Mouse (Mus musculus): Measurements from ENCODE around the gene Pcsk5.

Gene Pcsk5

DNA sequence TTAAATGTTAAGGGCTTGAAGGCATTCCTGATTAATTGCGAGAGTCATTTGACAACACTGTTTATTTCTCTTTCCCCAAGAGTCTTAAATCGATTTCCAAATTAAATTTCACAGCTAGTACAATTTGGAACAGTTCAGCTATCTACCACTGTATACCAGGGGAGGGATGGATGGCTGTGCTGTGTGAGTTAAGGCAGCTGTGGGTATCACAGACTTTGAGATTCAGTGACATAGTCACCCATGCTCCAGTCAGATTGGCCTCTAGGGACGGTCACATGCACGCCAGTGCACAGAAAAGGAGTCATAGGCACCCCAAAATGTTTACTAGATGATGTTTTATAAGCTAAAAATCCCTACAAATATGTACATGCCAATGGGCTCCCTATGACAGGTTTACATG, 260.0 kb downstream of the Pcsk5 start:
- DNase-seq (ENCODE audit: low spot score in 2 of 2), result no peak

- no peak for DNase-seq (ENCODE audit: low spot score in 2 of 2)
These were observed 262.9 kb downstream of the Pcsk5 start for GRCm38 (mm10) chr19:17574564-17574963.

DNA sequence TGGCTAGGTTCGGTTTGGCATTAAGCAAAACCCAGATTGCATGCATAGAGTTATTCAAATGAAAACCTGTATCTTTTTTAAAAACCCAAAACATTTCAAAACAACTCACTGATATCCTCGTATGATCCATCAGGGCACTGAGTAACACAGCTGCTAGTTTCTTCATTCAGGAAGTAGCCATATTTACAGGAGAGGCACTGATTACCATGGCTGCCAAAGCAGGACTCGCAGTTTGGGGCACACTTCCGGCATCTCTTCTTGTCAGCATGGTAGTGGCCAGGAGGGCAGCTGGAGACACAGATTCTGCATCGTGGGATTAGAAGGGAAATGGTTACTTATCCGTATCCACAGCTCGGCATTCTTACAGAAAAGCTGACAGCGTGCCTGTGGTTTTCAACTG, 265.1 kb downstream of the Pcsk5 start:
- no peak for DNase-seq (ENCODE audit: low spot score in 2 of 2)

- DNase-seq (ENCODE audit: low spot score in 2 of 2), result no peak
These were observed 266.5 kb downstream of the Pcsk5 start for GRCm38 (mm10) chr19:17570936-17571335.

- DNase-seq (ENCODE audit: low spot score in 2 of 2), result no peak
These were observed 270.2 kb downstream of the Pcsk5 start for GRCm38 (mm10) chr19:17567264-17567663.

- DNase-seq (ENCODE audit: low spot score in 2 of 2), result no peak
These were observed 271.3 kb downstream of the Pcsk5 start for GRCm38 (mm10) chr19:17566097-17566496.

GRCm38 (mm10) chr19:17558764-17559163, 278.7 kb downstream of the Pcsk5 start:
- no peak for DNase-seq (ENCODE audit: low spot score in 2 of 2)

GRCm38 (mm10) chr19:17555159-17555558, 282.3 kb downstream of the Pcsk5 start:
- no peak for DNase-seq (ENCODE audit: low spot score in 2 of 2)

- DNase-seq (ENCODE audit: low spot score in 2 of 2), result no peak
These were observed 282.9 kb downstream of the Pcsk5 start for GRCm38 (mm10) chr19:17554571-17554970.

- no peak for DNase-seq (ENCODE audit: low spot score in 2 of 2)
These were observed 283.9 kb downstream of the Pcsk5 start for GRCm38 (mm10) chr19:17553396-17554100.

GRCm38 (mm10) chr19:17528746-17529532, 308.5 kb downstream of the Pcsk5 start:
- no peak for DNase-seq (ENCODE audit: low spot score in 2 of 2)

DNA sequence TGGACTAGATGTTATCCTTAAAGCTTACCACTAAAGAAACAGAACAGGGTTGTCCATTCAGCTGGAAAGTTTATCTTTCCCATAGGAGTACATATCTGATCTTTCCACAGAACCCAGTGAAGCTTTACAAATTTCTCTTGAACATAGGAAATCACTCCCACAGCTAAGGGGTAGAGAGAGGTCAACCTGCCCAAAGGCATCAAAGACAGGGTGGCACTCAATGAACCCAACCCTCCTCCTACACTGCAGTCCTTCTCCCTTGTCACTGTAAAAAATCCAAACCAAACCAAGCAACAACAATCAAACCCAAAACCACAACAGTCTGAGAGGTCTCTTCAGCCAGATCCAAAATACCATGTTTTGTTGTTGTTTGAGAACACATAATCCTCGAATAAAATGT, 311.9 kb downstream of the Pcsk5 start:
- DNase-seq (ENCODE audit: low spot score in 2 of 2), result no peak

- no peak for DNase-seq (ENCODE audit: low spot score in 2 of 2)
These were observed 323.0 kb downstream of the Pcsk5 start for GRCm38 (mm10) chr19:17514456-17514855.

- DNase-seq (ENCODE audit: low spot score in 2 of 2), result no peak
These were observed 326.1 kb downstream of the Pcsk5 start for GRCm38 (mm10) chr19:17511283-17511682.

GRCm38 (mm10) chr19:17504212-17504611, 333.2 kb downstream of the Pcsk5 start:
- DNase-seq (ENCODE audit: low spot score in 2 of 2), result no peak

GRCm38 (mm10) chr19:17498586-17499235, 338.7 kb downstream of the Pcsk5 start:
- no peak for DNase-seq (ENCODE audit: low spot score in 2 of 2)

DNA sequence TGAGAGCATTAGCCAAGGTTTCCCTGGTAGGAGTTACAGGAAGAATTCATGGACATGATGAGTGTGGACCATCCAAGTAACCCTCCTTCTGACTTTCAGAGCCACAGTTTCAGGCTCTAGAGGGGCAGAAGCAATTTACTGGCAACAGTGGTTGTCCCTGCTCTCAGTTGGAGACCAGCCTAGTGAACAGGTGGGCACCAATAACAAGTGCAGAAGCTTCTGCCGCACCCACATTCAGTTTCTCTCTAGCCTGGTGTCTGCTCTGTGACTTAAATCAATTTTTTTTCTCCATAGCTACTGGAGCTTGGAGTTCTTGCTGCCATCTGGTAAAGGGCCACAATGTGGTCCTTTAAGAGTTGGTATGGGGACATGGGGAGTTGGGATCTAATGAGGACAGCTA, 341.3 kb downstream of the Pcsk5 start:
- DNase-seq (ENCODE audit: low spot score in 2 of 2), result no peak

- no peak for DNase-seq (ENCODE audit: low spot score in 2 of 2)
These were observed 345.4 kb downstream of the Pcsk5 start for GRCm38 (mm10) chr19:17491822-17492544.

DNA sequence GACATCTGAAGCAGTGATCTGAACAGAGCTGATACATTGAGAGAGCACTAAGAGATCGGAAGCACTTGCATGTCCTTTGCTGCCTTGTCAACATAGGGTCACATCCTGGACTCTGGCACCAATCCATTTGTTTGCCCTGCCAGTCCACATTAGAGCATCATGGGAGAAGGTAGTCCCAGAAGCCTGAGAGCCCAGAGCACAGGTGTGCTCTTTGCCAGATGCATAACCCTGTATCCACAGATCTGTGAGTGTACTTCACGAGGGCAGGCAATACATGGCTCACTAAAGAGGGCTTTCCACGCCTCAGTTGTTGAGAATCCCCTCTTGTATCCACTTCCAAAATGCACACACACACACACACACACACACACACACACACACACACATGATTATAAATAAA, 346.1 kb downstream of the Pcsk5 start:
- no peak for DNase-seq (ENCODE audit: low spot score in 2 of 2)

GRCm38 (mm10) chr19:17489866-17490141, 347.6 kb downstream of the Pcsk5 start:
- DNase-seq (ENCODE audit: low spot score in 2 of 2), result no peak

DNA sequence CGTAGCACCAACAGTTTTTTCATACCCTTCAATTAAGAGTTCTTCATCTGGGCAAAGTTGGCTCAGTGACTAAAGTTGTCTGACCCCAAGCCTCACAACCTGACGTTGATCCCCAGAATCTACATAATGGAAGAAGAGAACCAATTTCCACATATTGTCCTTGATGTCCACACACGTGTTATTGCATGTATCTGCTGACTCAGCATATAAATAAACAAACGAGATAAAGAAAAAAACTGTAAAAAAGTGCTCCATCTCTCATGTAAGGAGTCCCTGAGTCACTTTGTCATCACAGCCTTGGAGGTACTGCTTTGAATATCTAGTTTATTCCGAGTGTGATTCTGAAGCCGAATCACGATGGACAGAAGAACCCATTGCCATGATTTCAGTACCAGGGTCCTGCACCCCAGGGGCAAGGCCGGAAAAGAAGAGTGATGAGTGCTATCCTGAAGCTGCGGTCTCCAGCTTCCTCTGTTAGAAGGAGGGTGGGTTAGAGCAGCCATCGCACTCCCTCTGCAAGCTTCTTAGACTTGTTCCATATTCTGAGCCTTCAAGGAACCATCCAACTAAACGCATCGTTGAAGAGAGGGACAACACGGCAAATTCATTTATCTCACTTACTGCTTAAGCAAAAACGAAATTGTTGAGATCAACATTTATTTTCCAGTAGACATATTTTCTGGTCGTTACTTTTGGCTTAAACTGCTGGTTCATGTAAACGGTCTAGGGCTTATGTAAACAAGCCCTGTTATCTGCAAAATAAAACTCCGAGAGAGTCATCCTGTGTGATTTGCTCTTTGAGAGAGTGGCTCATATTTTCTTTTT, 348.2 kb downstream of the Pcsk5 start:
- no peak for DNase-seq (ENCODE audit: low spot score in 2 of 2)

Data from frontal cortex, postnatal 10 days (tissue).